Mouse (Mus musculus): ENCODE measurements around the gene Klri1. TPM values are rescaled to one million over a fixed set of nuclear protein-coding genes. Genes with fewer than 3 reads are reported as not detected.
"Not testable (repeated sequence)": the region's sequence is repeated elsewhere in the genome, so short reads cannot be mapped to it uniquely, and the experiment has no call there.

Gene Klri1
- polyA plus RNA-seq, 1 experiment from 2014 or later = not detected

- no peaks in the 10 kb centered on the region for H3K4me1 ChIP-seq (ENCODE audit: control insufficient read depth, insufficient read depth, low read length)
- H3K27ac ChIP-seq (ENCODE audit: low read depth, low read length) = no peak overlapping the region
- H3K4me2 ChIP-seq (ENCODE audit: low read depth) = no peak overlapping the region
- no peak overlapping the region for H3K9ac ChIP-seq (ENCODE audit: low read length)
- H3K36me3 ChIP-seq (ENCODE audit: control insufficient read depth, insufficient read depth, low read length) = no peaks in the 10 kb centered on the region
- DNase-seq (ENCODE audit: low spot score) = no peak
- ATAC-seq (ENCODE audit: insufficient read depth, low FRiP score, low TSS enrichment) = no peak
- no peak overlapping the region for H3K4me3 ChIP-seq (ENCODE audit: low read depth, low read length)
- H3K9me3 ChIP-seq (ENCODE audit: control insufficient read depth, low read length) = no peaks in the 10 kb centered on the region
- WGBS = 57% methylated on average over 1 of the region's 1 CpGs
- H3K27me3 ChIP-seq (ENCODE audit: control insufficient read depth, insufficient read depth, low read length) = no peaks in the 10 kb centered on the region
These were observed 3.4 kb downstream of the Klri1 start for GRCm38 (mm10) chr6:129713566-129713965.

GRCm38 (mm10) chr6:129691436-129691835, 25.5 kb downstream of the Klri1 start:
- H3K4me1 ChIP-seq (ENCODE audit: control insufficient read depth, insufficient read depth, low read length); H3K27me3 ChIP-seq (ENCODE audit: control insufficient read depth, insufficient read depth, low read length); H3K36me3 ChIP-seq (ENCODE audit: control insufficient read depth, insufficient read depth, low read length); H3K27ac ChIP-seq (ENCODE audit: low read depth, low read length); ATAC-seq (ENCODE audit: insufficient read depth, low FRiP score, low TSS enrichment); H3K9ac ChIP-seq (ENCODE audit: low read length); H3K9me3 ChIP-seq (ENCODE audit: control insufficient read depth, low read length); DNase-seq (ENCODE audit: low spot score); H3K4me2 ChIP-seq (ENCODE audit: low read depth); H3K4me3 ChIP-seq (ENCODE audit: low read depth, low read length): not testable (repeated sequence)
- WGBS = 80% methylated on average over 10 of the region's 10 CpGs

GRCm38 (mm10) chr6:129680379-129680778, 36.6 kb downstream of the Klri1 start:
- H3K9ac ChIP-seq (ENCODE audit: low read length) = no peak overlapping the region
- no peak overlapping the region for H3K27ac ChIP-seq (ENCODE audit: low read depth, low read length)
- H3K36me3 ChIP-seq (ENCODE audit: control insufficient read depth, insufficient read depth, low read length) = no peaks in the 10 kb centered on the region
- DNase-seq (ENCODE audit: low spot score) (no peak), ATAC-seq (ENCODE audit: insufficient read depth, low FRiP score, low TSS enrichment) (no peak)
- H3K4me1 ChIP-seq (ENCODE audit: control insufficient read depth, insufficient read depth, low read length) = no peaks in the 10 kb centered on the region
- 77% methylated on average over 1 of the region's 1 CpGs for WGBS
- H3K27me3 ChIP-seq (ENCODE audit: control insufficient read depth, insufficient read depth, low read length) = no peaks in the 10 kb centered on the region
- no peak overlapping the region for H3K4me2 ChIP-seq (ENCODE audit: low read depth)
- no peaks in the 10 kb centered on the region for H3K9me3 ChIP-seq (ENCODE audit: control insufficient read depth, low read length)
- H3K4me3 ChIP-seq (ENCODE audit: low read depth, low read length) = no peak overlapping the region

- H3K9me3 ChIP-seq (ENCODE audit: control insufficient read depth, low read length) = no peaks in the 10 kb centered on the region
- H3K4me3 ChIP-seq (ENCODE audit: low read depth, low read length) = no peak within 1 kb of the TSS
- ATAC-seq (ENCODE audit: insufficient read depth, low FRiP score, low TSS enrichment) (no peak), DNase-seq (ENCODE audit: low spot score) (no peak)
- no peaks in the 10 kb centered on the region for H3K4me1 ChIP-seq (ENCODE audit: control insufficient read depth, insufficient read depth, low read length)
- 78% methylated on average over 3 of the region's 3 CpGs for WGBS
- H3K27me3 ChIP-seq (ENCODE audit: control insufficient read depth, insufficient read depth, low read length) = no peaks in the 10 kb centered on the region
- H3K9ac ChIP-seq (ENCODE audit: low read length) = no peak within 1 kb of the TSS
- no peak within 1 kb of the TSS for H3K4me2 ChIP-seq (ENCODE audit: low read depth)
- no peak within 1 kb of the TSS for H3K27ac ChIP-seq (ENCODE audit: low read depth, low read length)
- no peaks in the 10 kb centered on the region for H3K36me3 ChIP-seq (ENCODE audit: control insufficient read depth, insufficient read depth, low read length)
These were observed 38.1 kb downstream of the Klri1 start, which contains the start of gene Klrc1 for GRCm38 (mm10) chr6:129678873-129679272. Gene Klrc1 (minus strand): TSS chr6:129678973.

- H3K4me1 ChIP-seq (ENCODE audit: control insufficient read depth, insufficient read depth, low read length); DNase-seq (ENCODE audit: low spot score); ATAC-seq (ENCODE audit: insufficient read depth, low FRiP score, low TSS enrichment); H3K4me3 ChIP-seq (ENCODE audit: low read depth, low read length); H3K36me3 ChIP-seq (ENCODE audit: control insufficient read depth, insufficient read depth, low read length); H3K27me3 ChIP-seq (ENCODE audit: control insufficient read depth, insufficient read depth, low read length); H3K9me3 ChIP-seq (ENCODE audit: control insufficient read depth, low read length); H3K27ac ChIP-seq (ENCODE audit: low read depth, low read length); H3K9ac ChIP-seq (ENCODE audit: low read length); H3K4me2 ChIP-seq (ENCODE audit: low read depth): not testable (repeated sequence)
- WGBS = no CpG with 5 or more reads among the region's 3 CpGs
These were observed 55.6 kb downstream of the Klri1 start for GRCm38 (mm10) chr6:129661301-129661700.

- not testable (repeated sequence) for H3K9me3 ChIP-seq (ENCODE audit: control insufficient read depth, low read length); H3K4me1 ChIP-seq (ENCODE audit: control insufficient read depth, insufficient read depth, low read length); H3K4me2 ChIP-seq (ENCODE audit: low read depth); H3K36me3 ChIP-seq (ENCODE audit: control insufficient read depth, insufficient read depth, low read length); ATAC-seq (ENCODE audit: insufficient read depth, low FRiP score, low TSS enrichment); H3K4me3 ChIP-seq (ENCODE audit: low read depth, low read length); DNase-seq (ENCODE audit: low spot score); H3K9ac ChIP-seq (ENCODE audit: low read length); H3K27ac ChIP-seq (ENCODE audit: low read depth, low read length); H3K27me3 ChIP-seq (ENCODE audit: control insufficient read depth, insufficient read depth, low read length)
- 79% methylated on average over 4 of the region's 4 CpGs for WGBS
These were observed 56.3 kb downstream of the Klri1 start, which contains the start of gene Klrc2 for GRCm38 (mm10) chr6:129660589-129660988. Gene Klrc2 (minus strand): TSS chr6:129660689.

Small RNA genes within 50 kb of the gene (microRNA-seq; reads per million reads assigned to microRNA genes)
- not detected for gene Mir680-1

Other genes starting within 250 kb of the Klri1 start
- not detected in 2 replicates for gene Olr1, start 210.0 kb downstream of the Klri1 start, polyA plus RNA-seq (2014; fragmentation: Nextera tagmentation; extraction: Ambion mirVana)
- gene Tmem52b, start 204.6 kb downstream of the Klri1 start, polyA plus RNA-seq (2014; fragmentation: Nextera tagmentation; extraction: Ambion mirVana) = not detected in 2 replicates
- 24.3 and 24.6 TPM in 2 replicates for gene Gabarapl1, start 184.0 kb downstream of the Klri1 start, polyA plus RNA-seq (2014; fragmentation: Nextera tagmentation; extraction: Ambion mirVana)
- gene Klre1, start 139.2 kb downstream of the Klri1 start, polyA plus RNA-seq (2014; fragmentation: Nextera tagmentation; extraction: Ambion mirVana) = not detected in 2 replicates
- gene Klrd1, start 125.3 kb downstream of the Klri1 start, polyA plus RNA-seq (2014; fragmentation: Nextera tagmentation; extraction: Ambion mirVana) = not detected in 2 replicates
- gene Klrk1, start 93.3 kb downstream of the Klri1 start, polyA plus RNA-seq (2014; fragmentation: Nextera tagmentation; extraction: Ambion mirVana) = 0.07 and 0.12 TPM in 2 replicates
- not detected in 2 replicates for gene Klrc3, start 73.8 kb downstream of the Klri1 start, polyA plus RNA-seq (2014; fragmentation: Nextera tagmentation; extraction: Ambion mirVana)
- gene Klrc2, start 56.4 kb downstream of the Klri1 start, polyA plus RNA-seq (2014; fragmentation: Nextera tagmentation; extraction: Ambion mirVana) = not detected in 2 replicates
- gene Klrc1, start 38.2 kb downstream of the Klri1 start, polyA plus RNA-seq (2014; fragmentation: Nextera tagmentation; extraction: Ambion mirVana) = not detected in 2 replicates
- gene Klri2, start 23.4 kb upstream of the Klri1 start, polyA plus RNA-seq (2014; fragmentation: Nextera tagmentation; extraction: Ambion mirVana) = not detected in 2 replicates
- not detected in 2 replicates for gene Gm156, start 67.1 kb upstream of the Klri1 start, polyA plus RNA-seq (2014; fragmentation: Nextera tagmentation; extraction: Ambion mirVana)
- not detected in 2 replicates for gene Gm17631, start 145.5 kb upstream of the Klri1 start, polyA plus RNA-seq (2014; fragmentation: Nextera tagmentation; extraction: Ambion mirVana)
- gene Klra17, start 159.5 kb upstream of the Klri1 start, polyA plus RNA-seq (2014; fragmentation: Nextera tagmentation; extraction: Ambion mirVana) = not detected in 2 replicates
- not detected in 2 replicates for gene Klra5, start 200.5 kb upstream of the Klri1 start, polyA plus RNA-seq (2014; fragmentation: Nextera tagmentation; extraction: Ambion mirVana)

All from neural tube, embryonic 11.5 days (tissue).